Mouse (Mus musculus) lung, embryonic 14.5 days (tissue): ENCODE results near the gene Pak4. TPM values are rescaled to one million over a fixed set of nuclear protein-coding genes. Genes with fewer than 3 reads are reported as not detected.

ENCODE experiments used
- ATAC-seq: fragments of 200-750 bp; cut with Nextera tagmentation; 2 replicates; pipeline ENCODE4 v1.8.0; 2017; ENCODE audit warnings: mild to moderate bottlenecking, moderate TSS enrichment, moderate library complexity; ENCODE audit not compliant: insufficient read depth
- DNase-seq: peaks from one replicate; pipeline ENCODE4 v3.0.0-alpha.2; 2015
- H3K27ac ChIP-seq: fragments of 300-500 bp; sonication (generic); 2 replicates; pipeline ENCODE4 v1.5.1; 2014; ENCODE audit warnings: low read depth, mild to moderate bottlenecking, moderate library complexity
- H3K27me3 ChIP-seq: fragments of 300-500 bp; sonication (generic); 2 replicates; pipeline ENCODE4 v1.6.1; 2014; ENCODE audit warnings: low read length, control low read depth; ENCODE audit not compliant: insufficient read depth
- H3K36me3 ChIP-seq: fragments of 300-500 bp; sonication (generic); 2 replicates; pipeline ENCODE4 v1.6.1; 2014; ENCODE audit warnings: control low read depth; ENCODE audit not compliant: insufficient read depth
- H3K4me1 ChIP-seq: fragments of 300-500 bp; sonication (generic); 2 replicates; pipeline ENCODE4 v1.6.1; 2014; ENCODE audit warnings: antibody characterized with exemption, control low read depth; ENCODE audit not compliant: insufficient read depth
- H3K4me2 ChIP-seq: fragments of 300-500 bp; sonication (generic); 2 replicates; pipeline ENCODE4 v1.6.1; 2014; ENCODE audit warnings: mild to moderate bottlenecking
- H3K4me3 ChIP-seq: fragments of 300-500 bp; sonication (generic); 2 replicates; pipeline ENCODE4 v1.5.1; 2014; ENCODE audit warnings: low read depth, low read length
- H3K9ac ChIP-seq: fragments of 300-500 bp; sonication (generic); 2 replicates; pipeline ENCODE4 v1.6.1; 2014
- H3K9me3 ChIP-seq: fragments of 300-500 bp; sonication (generic); 2 replicates; pipeline ENCODE4 v1.6.1; 2016; ENCODE audit warnings: low read depth, low read length, control low read depth
- CTCF ChIP-seq: IDR thresholded peaks from 2 replicates; pipeline ENCODE4 v1.5.1; 2016; ENCODE audit warnings: antibody characterized with exemption, low read depth
- WGBS: fragments of 180-500 bp; shearing (Covaris S2); extraction: QIAGEN DNeasy Blood & Tissue Kit; methylation state at CpG from one replicate; pipeline ENCODE4 v1.1.7; 2014; 5-methylcytosine and 5-hydroxymethylcytosine counted together
- polyA plus RNA-seq: library from polyadenylated mRNA; unstranded; fragments of >200 nt; fragmentation: Nextera tagmentation; extraction: Ambion mirVana; gene quantifications from 2 replicates; pipeline ENCODE4 v1.2.1, GENCODE M21; 2014

Pak4 gene
- polyA plus RNA-seq, 1 experiment from 2014 or later: 52.5 TPM

- no peak for TF ChIP-seq CTCF
- Histone ChIP-seq H3K27ac (no peak overlapping the region), H3K4me3 (no peak overlapping the region), H3K9me3 (no peaks in the 10 kb centered on the region), H3K36me3 (peaks cover 5% of the 10 kb centered on the region; the same call in 1 of the 2 replicates), H3K9ac (no peak overlapping the region), H3K27me3 (no peaks in the 10 kb centered on the region), H3K4me1 (peaks cover 51% of the 10 kb centered on the region), H3K4me2 (no peak overlapping the region)
- WGBS: 52% methylated on average over 1 of the region's 1 CpGs
- ATAC-seq (no peak), DNase-seq (no peak)
Observed at GRCm38 (mm10) chr7:28591862-28592261, 6.1 kb downstream of the Pak4 start.

GRCm38 (mm10) chr7:28587644-28588043, 10.3 kb downstream of the Pak4 start:
- H3K4me1 ChIP-seq: peaks cover 38% of the 10 kb centered on the region
- no peak overlapping the region for H3K4me3 ChIP-seq
- DNase-seq (peak; percentile 27), ATAC-seq (peak; percentile 32; the same call in 1 of the 2 replicates)
- no peaks in the 10 kb centered on the region for H3K9me3 ChIP-seq
- 0 out of 2 replicates have a peak overlapping the region, but pooled peaks have one; percentile 11 for H3K9ac ChIP-seq
- H3K27me3 ChIP-seq: no peaks in the 10 kb centered on the region
- peak overlapping the region; percentile 71 for H3K27ac ChIP-seq
- peaks cover 4% of the 10 kb centered on the region; the same call in 1 of the 2 replicates for H3K36me3 ChIP-seq
- TF ChIP-seq CTCF: no peak
- H3K4me2 ChIP-seq: no peak overlapping the region

- 59% methylated on average over 6 of the region's 6 CpGs for WGBS
- Histone ChIP-seq H3K36me3 (peaks cover 4% of the 10 kb centered on the region; the same call in 1 of the 2 replicates), H3K4me3 (no peak overlapping the region), H3K4me1 (peaks cover 40% of the 10 kb centered on the region), H3K9ac (no peak overlapping the region), H3K9me3 (no peaks in the 10 kb centered on the region), H3K4me2 (no peak overlapping the region), H3K27me3 (no peaks in the 10 kb centered on the region), H3K27ac (peak overlapping the region; percentile 71; the same call in 1 of the 2 replicates)
- TF ChIP-seq CTCF: no peak
- ATAC-seq (no peak), DNase-seq (peak; percentile 44)
Observed at GRCm38 (mm10) chr7:28586663-28587411, 11.1 kb downstream of the Pak4 start.

GRCm38 (mm10) chr7:28585001-28585400, 13.0 kb downstream of the Pak4 start:
- H3K27ac ChIP-seq: peak overlapping the region; percentile 43; the same call in 1 of the 2 replicates
- WGBS: 61% methylated on average over 6 of the region's 6 CpGs

GRCm38 (mm10) chr7:28584468-28584867, 13.5 kb downstream of the Pak4 start:
- 53% methylated on average over 4 of the region's 4 CpGs for WGBS
- DNase-seq: no peak
- peak overlapping the region; percentile 54; the same call in 1 of the 2 replicates for H3K27ac ChIP-seq

More at GRCm38 (mm10) chr7:28585001-28585400, 13.0 kb downstream of the Pak4 start:
- TF ChIP-seq CTCF: peak; percentile 13; the same call in 1 of the 2 replicates
- Histone ChIP-seq H3K4me1 (peaks cover 40% of the 10 kb centered on the region), H3K4me2 (no peak overlapping the region), H3K4me3 (no peak overlapping the region), H3K9me3 (no peaks in the 10 kb centered on the region), H3K36me3 (peaks cover 4% of the 10 kb centered on the region; the same call in 1 of the 2 replicates), H3K27me3 (no peaks in the 10 kb centered on the region), H3K9ac (peak overlapping the region; percentile 9; the same call in 1 of the 2 replicates)
- ATAC-seq (no peak), DNase-seq (no peak)

GRCm38 (mm10) chr7:28583570-28584344, 14.2 kb downstream of the Pak4 start:
- H3K4me2 ChIP-seq: no peak overlapping the region
- H3K27me3 ChIP-seq: no peaks in the 10 kb centered on the region
- H3K9ac ChIP-seq: no peak overlapping the region
- H3K36me3 ChIP-seq: peaks cover 9% of the 10 kb centered on the region; the same call in 1 of the 2 replicates
- no peak overlapping the region for H3K4me3 ChIP-seq
- no peak for DNase-seq
- H3K4me1 ChIP-seq: peaks cover 43% of the 10 kb centered on the region
- peak overlapping the region; percentile 54; the same call in 1 of the 2 replicates for H3K27ac ChIP-seq
- TF ChIP-seq CTCF: no peak
- H3K9me3 ChIP-seq: no peaks in the 10 kb centered on the region
- WGBS: 63% methylated on average over 8 of the region's 8 CpGs
- no peak for ATAC-seq

More at GRCm38 (mm10) chr7:28584468-28584867, 13.5 kb downstream of the Pak4 start:
- ATAC-seq: no peak
- Histone ChIP-seq H3K9ac (no peak overlapping the region), H3K4me2 (no peak overlapping the region), H3K27me3 (no peaks in the 10 kb centered on the region), H3K9me3 (no peaks in the 10 kb centered on the region), H3K36me3 (peaks cover 4% of the 10 kb centered on the region; the same call in 1 of the 2 replicates), H3K4me3 (no peak overlapping the region), H3K4me1 (peaks cover 40% of the 10 kb centered on the region)
- TF ChIP-seq CTCF: no peak
